Mouse (Mus musculus) heart, postnatal 0 days (tissue): Measurements from ENCODE around the gene Gm9745.

Experiments used
- CTCF ChIP-seq: IDR thresholded peaks from 2 replicates; pipeline ENCODE4 v1.5.1; 2016; ENCODE audit warnings: antibody characterized with exemption, control low read depth, low read depth
- EP300 ChIP-seq: IDR thresholded peaks from 2 replicates; pipeline ENCODE4 v1.6.1; 2016; ENCODE audit warnings: antibody characterized with exemption, low read depth

DNA sequence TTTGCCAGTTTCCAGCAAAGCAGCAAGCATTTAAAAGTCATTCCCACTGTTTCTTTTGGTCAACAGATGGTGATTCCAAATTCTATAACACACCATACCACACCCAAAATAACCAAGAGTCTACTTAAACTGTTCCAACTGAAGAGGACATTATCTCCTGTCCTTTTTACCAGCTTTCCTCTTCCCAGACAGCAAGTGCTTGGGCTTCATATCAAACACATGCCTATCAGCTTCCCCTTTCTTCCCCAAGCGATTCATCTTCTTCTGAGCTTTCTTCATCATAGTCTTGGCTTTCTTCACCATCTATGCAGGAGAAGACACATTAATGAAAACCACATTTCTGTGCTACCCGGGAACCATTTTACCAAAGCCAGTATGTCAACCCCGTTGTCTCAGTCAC is 24.9 kb upstream of the Gm9745 start:
- TF ChIP-seq CTCF (no peak), EP300 (no peak)
